Mouse (Mus musculus) brain, adult 2 months (tissue): ENCODE measurements at regions not wholly inside any gene's neighbourhood (a gene's known extent, or its start where the extent isn't known, plus 50 kb on each side); places are given as distances from the start of the nearest gene placed in this dataset.

ENCODE experiments used
- DNase-seq: peaks from one replicate; pipeline ENCODE4 v3.0.0; 2011; ENCODE audit warnings: low read depth, low spot score

DNA sequence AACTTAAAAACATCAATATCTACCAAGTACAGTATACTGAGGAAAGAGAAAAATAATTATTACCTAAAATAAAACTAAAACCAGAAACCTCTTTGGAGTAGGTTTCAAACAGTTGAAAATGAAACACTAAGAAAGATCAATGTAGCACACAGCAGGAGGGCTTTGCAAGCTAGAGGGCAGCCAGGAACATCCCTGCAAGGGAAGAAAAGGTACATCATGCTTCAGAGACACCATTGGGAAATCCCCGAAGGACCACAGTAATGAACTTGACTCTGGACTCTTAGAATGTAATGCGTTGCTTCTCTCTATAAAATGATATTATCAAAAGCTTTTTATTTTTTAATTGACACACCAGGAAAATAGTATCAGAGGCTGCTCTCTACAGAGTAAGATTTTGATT is 1295.3 kb downstream of the Fstl5 start:
- peak; percentile 21 for DNase-seq
